Mouse (Mus musculus): ENCODE measurements around the gene Itpripl2.

DNA sequence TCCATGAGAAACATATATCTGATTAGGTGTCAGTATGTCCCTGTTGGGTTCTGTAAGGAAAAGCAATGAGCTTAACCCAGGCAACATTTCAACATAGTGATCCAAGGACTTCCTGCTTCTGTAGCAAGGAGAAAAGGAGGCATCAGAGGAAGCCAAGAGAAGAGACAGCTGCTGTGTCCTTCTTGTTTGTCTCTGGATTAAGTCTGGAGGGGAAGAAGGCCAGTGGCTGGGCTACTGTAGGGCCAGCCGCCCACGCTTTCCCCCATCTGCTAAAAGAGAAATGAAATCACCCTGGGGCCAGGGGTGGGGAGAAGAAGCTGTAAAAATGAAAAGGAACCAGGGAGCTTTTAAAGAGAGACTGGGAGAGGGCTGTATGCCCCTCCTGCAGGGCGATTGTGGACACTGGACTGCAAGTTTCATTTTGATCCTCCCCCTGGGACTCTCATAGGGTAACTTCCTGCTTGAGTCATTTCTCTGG is 12.9 kb downstream of the Itpripl2 start:
- TF ChIP-seq GATA1 (IDR thresholded peaks at IDR 0.05; ENCODE audit: borderline replicate concordance, low read length) (no peak), FLI1 (IDR thresholded peaks at IDR 0.05; ENCODE audit: low read length) (no peak)
